Mouse (Mus musculus): ENCODE results near the gene Trim65.

- TF ChIP-seq EP300 (IDR thresholded peaks at IDR 0.05; ENCODE audit: low read depth) (no peak), CTCF (IDR thresholded peaks at IDR 0.05; ENCODE audit: low read depth) (no peak)
Measured at GRCm38 (mm10) chr11:116109441-116110081, 21.4 kb downstream of the Trim65 start.

All from heart, postnatal 0 days (tissue).